Mouse (Mus musculus) kidney, adult 11 months (tissue): ENCODE data around the gene Itpr2.
"Not testable (repeated sequence)": the region's sequence is repeated elsewhere in the genome, so short reads cannot be mapped to it uniquely, and the experiment has no call there.

ENCODE experiments used
- DNase-seq: peaks from one replicate; pipeline ENCODE4 v3.0.0; 2022

Itpr2 gene

GRCm38 (mm10) chr6:146502856-146503255 is 833 bp upstream of the Itpr2 start:
- DNase-seq: no peak

GRCm38 (mm10) chr6:146501316-146501865 is 632 bp downstream of the Itpr2 start:
- peak; percentile 37 for DNase-seq

GRCm38 (mm10) chr6:146500771-146501170 is 1.3 kb downstream of the Itpr2 start:
- DNase-seq: no peak

- DNase-seq: peak; percentile 55
These were observed 1.8 kb downstream of the Itpr2 start for GRCm38 (mm10) chr6:146500206-146500605.

- no peak for DNase-seq
These were observed 2.5 kb downstream of the Itpr2 start for GRCm38 (mm10) chr6:146499566-146499965.

GRCm38 (mm10) chr6:146498416-146498815 is 3.6 kb downstream of the Itpr2 start:
- no peak for DNase-seq

GRCm38 (mm10) chr6:146497866-146498265 is 4.2 kb downstream of the Itpr2 start:
- DNase-seq: no peak

GRCm38 (mm10) chr6:146497435-146497834 is 4.6 kb downstream of the Itpr2 start:
- DNase-seq: no peak

GRCm38 (mm10) chr6:146491680-146492079 is 10.3 kb downstream of the Itpr2 start:
- peak; percentile 64 for DNase-seq

GRCm38 (mm10) chr6:146490416-146490960 is 11.5 kb downstream of the Itpr2 start:
- DNase-seq: peak; percentile 56

- no peak for DNase-seq
These were observed 12.2 kb downstream of the Itpr2 start for GRCm38 (mm10) chr6:146489841-146490240.

- DNase-seq: no peak
These were observed 13.3 kb downstream of the Itpr2 start for GRCm38 (mm10) chr6:146488749-146489148.

GRCm38 (mm10) chr6:146487079-146487478 is 14.9 kb downstream of the Itpr2 start:
- DNase-seq: no peak

- DNase-seq: no peak
These were observed 15.9 kb downstream of the Itpr2 start for GRCm38 (mm10) chr6:146486073-146486472.

- DNase-seq: no peak
These were observed 20.6 kb downstream of the Itpr2 start for GRCm38 (mm10) chr6:146481441-146481840.

GRCm38 (mm10) chr6:146480925-146481324 is 21.1 kb downstream of the Itpr2 start:
- no peak for DNase-seq

- no peak for DNase-seq
These were observed 22.9 kb downstream of the Itpr2 start for GRCm38 (mm10) chr6:146478888-146479683.

GRCm38 (mm10) chr6:146476865-146477264 is 25.2 kb downstream of the Itpr2 start:
- DNase-seq: no peak

GRCm38 (mm10) chr6:146474166-146474565 is 27.9 kb downstream of the Itpr2 start:
- DNase-seq: no peak

GRCm38 (mm10) chr6:146473216-146473955 is 28.6 kb downstream of the Itpr2 start:
- DNase-seq: no peak

GRCm38 (mm10) chr6:146470378-146470777 is 31.6 kb downstream of the Itpr2 start:
- DNase-seq: no peak

- peak; percentile 44 for DNase-seq
These were observed 32.1 kb downstream of the Itpr2 start for GRCm38 (mm10) chr6:146469936-146470335.

- DNase-seq: no peak
These were observed 33.7 kb downstream of the Itpr2 start for GRCm38 (mm10) chr6:146468361-146468760.

GRCm38 (mm10) chr6:146464645-146465042 is 37.4 kb downstream of the Itpr2 start:
- DNase-seq: not testable (repeated sequence)
